Mouse (Mus musculus) kidney, embryonic 15.5 days (tissue): ENCODE measurements around the gene Exosc10. TPM values are rescaled to one million over a fixed set of nuclear protein-coding genes. Genes with fewer than 3 reads are reported as not detected.

ENCODE experiments used
- ATAC-seq: fragments of 200-750 bp; cut with Nextera tagmentation; replicated peaks from 2 replicates; pipeline ENCODE4 v1.8.0; 2017; ENCODE audit warnings: moderate TSS enrichment; ENCODE audit not compliant: low FRiP score
- H3K27ac ChIP-seq: fragments of 300-500 bp; sonication (generic); 2 replicates; pipeline ENCODE4 v1.5.1; 2015; ENCODE audit warnings: mild to moderate bottlenecking, inconsistent platforms
- H3K27me3 ChIP-seq: fragments of 300-500 bp; sonication (generic); 2 replicates; pipeline ENCODE4 v1.6.1; 2015; ENCODE audit warnings: inconsistent platforms
- H3K36me3 ChIP-seq: fragments of 300-500 bp; sonication (generic); 2 replicates; pipeline ENCODE4 v1.6.1; 2015; ENCODE audit warnings: inconsistent platforms
- H3K4me1 ChIP-seq: fragments of 300-500 bp; sonication (generic); 2 replicates; pipeline ENCODE4 v1.6.1; 2015; ENCODE audit warnings: inconsistent platforms
- H3K4me2 ChIP-seq: fragments of 300-500 bp; sonication (generic); 2 replicates; pipeline ENCODE4 v1.6.1; 2015; ENCODE audit warnings: moderate library complexity, mild to moderate bottlenecking, inconsistent platforms
- H3K4me3 ChIP-seq: fragments of 300-500 bp; sonication (generic); replicated peaks from 2 replicates; pipeline ENCODE4 v1.5.1; 2015; ENCODE audit warnings: mild to moderate bottlenecking, inconsistent platforms
- H3K9ac ChIP-seq: fragments of 300-500 bp; sonication (generic); 2 replicates; pipeline ENCODE4 v1.6.1; 2015; ENCODE audit warnings: mild to moderate bottlenecking, inconsistent platforms
- H3K9me3 ChIP-seq: fragments of 300-500 bp; sonication (generic); replicated peaks from 2 replicates; pipeline ENCODE4 v1.6.1; 2016; ENCODE audit warnings: inconsistent platforms
- WGBS: fragments of 180-500 bp; shearing (Covaris S2); methylation state at CpG from one replicate; pipeline ENCODE4 v1.1.7; 2015; ENCODE audit warnings: mixed read lengths; 5-methylcytosine and 5-hydroxymethylcytosine counted together
- polyA plus RNA-seq: library from polyadenylated mRNA; unstranded; fragments of >200 nt; fragmentation: Nextera tagmentation; extraction: Ambion mirVana; gene quantifications from 2 replicates; pipeline ENCODE4 v1.2.1, GENCODE M21; 2015

The Exosc10 gene
- polyA plus RNA-seq, 1 experiment from 2014 or later: 98.3 TPM

DNA sequence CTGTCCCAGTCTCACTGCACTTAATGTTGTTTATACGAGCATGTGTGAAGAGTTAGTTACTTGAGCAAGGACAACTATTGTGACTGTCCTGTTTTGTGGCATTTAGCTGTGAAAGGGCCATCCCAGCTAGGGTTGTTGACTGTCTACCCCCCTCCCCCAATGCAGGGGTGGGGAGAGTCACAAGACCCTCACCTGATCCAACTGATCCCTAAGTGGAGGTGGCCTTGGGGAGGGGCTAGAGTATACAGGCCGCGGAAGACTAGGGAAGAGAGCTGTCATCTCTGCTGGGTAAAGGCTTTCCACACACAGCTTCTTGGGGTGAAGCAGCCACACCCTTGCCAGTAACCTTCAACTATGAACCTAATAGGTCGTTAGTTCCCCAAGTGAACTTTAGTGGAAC, 42.1 kb downstream of the Exosc10 start:
- H3K27me3 ChIP-seq: no peaks in the 10 kb centered on the region
- no peak overlapping the region for H3K4me2 ChIP-seq
- WGBS: 87% methylated on average over 4 of the region's 4 CpGs

GRCm38 (mm10) chr4:148601871-148602270, 43.6 kb downstream of the Exosc10 start:
- Histone ChIP-seq H3K9ac (no peak overlapping the region), H3K27ac (no peak overlapping the region), H3K4me1 (no peaks in the 10 kb centered on the region), H3K27me3 (no peaks in the 10 kb centered on the region), H3K4me2 (no peak overlapping the region), H3K36me3 (peaks cover 27% of the 10 kb centered on the region), H3K4me3 (no peak overlapping the region), H3K9me3 (peaks cover 9% of the 10 kb centered on the region; the same call in 1 of the 2 replicates)
- ATAC-seq: no peak
- 88% methylated on average over 4 of the region's 4 CpGs for WGBS

More for the DNA sequence above, 42.1 kb downstream of the Exosc10 start:
- Histone ChIP-seq H3K4me3 (no peak overlapping the region), H3K27ac (no peak overlapping the region), H3K9me3 (peaks cover 9% of the 10 kb centered on the region; the same call in 1 of the 2 replicates), H3K9ac (no peak overlapping the region), H3K4me1 (no peaks in the 10 kb centered on the region), H3K36me3 (peaks cover 42% of the 10 kb centered on the region)
- ATAC-seq: no peak

- Histone ChIP-seq H3K9me3 (peaks cover 9% of the 10 kb centered on the region; the same call in 1 of the 2 replicates), H3K27me3 (no peaks in the 10 kb centered on the region), H3K9ac (no peak within 1 kb of the TSS), H3K27ac (no peak within 1 kb of the TSS), H3K4me2 (no peak within 1 kb of the TSS), H3K36me3 (peaks cover 24% of the 10 kb centered on the region), H3K4me3 (no peak within 1 kb of the TSS), H3K4me1 (no peaks in the 10 kb centered on the region)
- 84% methylated on average over 14 of the region's 14 CpGs for WGBS
- no peak for ATAC-seq
Observed at GRCm38 (mm10) chr4:148602357-148603120, 44.3 kb downstream of the Exosc10 start, which contains the start of gene Masp2. Gene Masp2, plus strand, starts transcription at chr4:148602554.

DNA sequence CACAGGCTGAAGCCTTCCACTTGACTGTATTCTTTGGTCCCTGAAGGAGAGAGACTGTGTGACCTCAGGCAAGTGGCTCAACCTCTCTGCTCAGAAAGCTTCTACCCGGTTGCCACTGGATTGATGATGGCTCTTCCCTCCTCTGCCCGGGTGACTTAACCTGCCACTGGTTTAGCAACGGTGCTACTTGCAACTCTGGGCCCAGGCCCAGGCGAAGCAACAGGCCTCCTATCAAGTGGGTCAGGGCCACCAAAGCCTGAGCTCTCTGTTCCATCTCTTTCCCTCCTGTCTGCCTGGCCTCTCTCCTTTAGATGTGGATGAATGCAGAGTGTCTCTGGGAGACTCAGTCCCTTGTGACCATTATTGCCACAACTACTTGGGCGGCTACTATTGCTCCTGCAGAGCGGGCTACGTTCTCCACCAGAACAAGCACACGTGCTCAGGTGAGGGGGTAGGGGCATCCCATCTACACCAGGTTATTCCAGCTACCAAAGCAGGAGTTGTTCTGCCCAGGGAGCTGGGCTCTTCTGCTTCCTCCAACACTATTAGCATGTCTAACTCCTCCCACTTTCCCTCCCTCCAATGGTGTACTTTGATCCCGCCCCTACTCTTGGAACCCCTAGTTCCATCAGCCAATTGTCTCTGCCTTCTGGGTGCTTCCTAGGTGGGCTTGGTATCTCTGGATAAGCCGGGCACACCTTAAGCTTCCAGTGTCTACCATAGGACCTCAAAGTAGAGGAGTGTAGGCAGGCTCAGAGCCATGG, 45.3 kb downstream of the Exosc10 start:
- 72% methylated on average over 10 of the region's 10 CpGs for WGBS
- Histone ChIP-seq H3K4me3 (no peak overlapping the region), H3K9me3 (peaks cover 9% of the 10 kb centered on the region; the same call in 1 of the 2 replicates), H3K27me3 (no peaks in the 10 kb centered on the region), H3K27ac (no peak overlapping the region), H3K4me2 (no peak overlapping the region), H3K36me3 (peaks cover 14% of the 10 kb centered on the region), H3K9ac (no peak overlapping the region), H3K4me1 (no peaks in the 10 kb centered on the region)
- ATAC-seq: no peak

- Histone ChIP-seq H3K4me3 (no peak overlapping the region), H3K9ac (no peak overlapping the region), H3K27me3 (no peaks in the 10 kb centered on the region), H3K4me1 (0 out of 2 replicates have a peak, but pooled peaks cover 4% of the 10 kb centered on the region), H3K27ac (no peak overlapping the region), H3K36me3 (peaks cover 8% of the 10 kb centered on the region), H3K9me3 (peaks cover 3% of the 10 kb centered on the region; the same call in 1 of the 2 replicates), H3K4me2 (no peak overlapping the region)
- ATAC-seq: no peak
- 78% methylated on average over 7 of the region's 7 CpGs for WGBS
Observed at GRCm38 (mm10) chr4:148604141-148604540, 45.9 kb downstream of the Exosc10 start.

- whole genome bisulfite sequencing: 94% methylated on average over 3 of the region's 3 CpGs
- Histone ChIP-seq H3K4me1 (0 out of 2 replicates have a peak, but pooled peaks cover 5% of the 10 kb centered on the region), H3K4me2 (no peak overlapping the region), H3K9me3 (no peaks in the 10 kb centered on the region), H3K36me3 (peaks cover 5% of the 10 kb centered on the region), H3K4me3 (no peak overlapping the region), H3K27me3 (no peaks in the 10 kb centered on the region), H3K27ac (no peak overlapping the region), H3K9ac (no peak overlapping the region)
- no peak for ATAC-seq
Observed at GRCm38 (mm10) chr4:148604541-148605165, 46.4 kb downstream of the Exosc10 start.

- 30% methylated on average over 5 of the region's 5 CpGs for whole genome bisulfite sequencing
- no peak overlapping the region for H3K4me2 ChIP-seq
- H3K27me3 ChIP-seq: no peaks in the 10 kb centered on the region
- 0 out of 2 replicates have a peak, but pooled peaks cover 5% of the 10 kb centered on the region for H3K4me1 ChIP-seq
- H3K36me3 ChIP-seq: peaks cover 28% of the 10 kb centered on the region
- no peak for ATAC-seq
- no peaks in the 10 kb centered on the region for H3K9me3 ChIP-seq
- H3K9ac ChIP-seq: no peak overlapping the region
- no peak overlapping the region for H3K4me3 ChIP-seq
- H3K27ac ChIP-seq: no peak overlapping the region
Observed at GRCm38 (mm10) chr4:148607758-148608157, 49.5 kb downstream of the Exosc10 start.

DNA sequence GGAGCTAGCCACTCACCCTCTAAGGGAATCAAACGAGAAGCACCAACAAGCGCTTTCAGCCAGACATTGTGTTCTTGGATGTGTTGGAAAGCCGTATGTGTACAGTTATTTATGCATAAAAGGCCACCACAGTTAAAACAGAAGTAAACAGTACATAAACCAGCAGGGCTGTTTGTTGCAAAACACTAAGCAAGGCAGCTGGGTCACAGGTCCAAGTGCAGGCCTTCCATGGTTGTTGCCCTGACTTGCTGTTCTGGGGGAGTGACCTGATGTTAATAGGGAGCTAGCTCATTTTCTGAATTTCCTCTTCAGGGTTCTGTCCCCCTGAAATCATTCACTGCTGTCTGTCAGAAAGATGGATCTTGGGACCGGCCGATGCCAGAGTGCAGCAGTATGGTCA, 51.6 kb downstream of the Exosc10 start:
- 74% methylated on average over 5 of the region's 5 CpGs for WGBS
- 0 out of 2 replicates have a peak, but pooled peaks cover 5% of the 10 kb centered on the region for H3K4me1 ChIP-seq
- H3K36me3 ChIP-seq: peaks cover 47% of the 10 kb centered on the region
- ATAC-seq: no peak
- H3K27me3 ChIP-seq: no peaks in the 10 kb centered on the region
- H3K9me3 ChIP-seq: no peaks in the 10 kb centered on the region
- H3K4me3 ChIP-seq: no peak overlapping the region
- peak overlapping the region; percentile 45; the same call in 1 of the 2 replicates for H3K27ac ChIP-seq
- no peak overlapping the region for H3K9ac ChIP-seq
- no peak overlapping the region for H3K4me2 ChIP-seq

DNA sequence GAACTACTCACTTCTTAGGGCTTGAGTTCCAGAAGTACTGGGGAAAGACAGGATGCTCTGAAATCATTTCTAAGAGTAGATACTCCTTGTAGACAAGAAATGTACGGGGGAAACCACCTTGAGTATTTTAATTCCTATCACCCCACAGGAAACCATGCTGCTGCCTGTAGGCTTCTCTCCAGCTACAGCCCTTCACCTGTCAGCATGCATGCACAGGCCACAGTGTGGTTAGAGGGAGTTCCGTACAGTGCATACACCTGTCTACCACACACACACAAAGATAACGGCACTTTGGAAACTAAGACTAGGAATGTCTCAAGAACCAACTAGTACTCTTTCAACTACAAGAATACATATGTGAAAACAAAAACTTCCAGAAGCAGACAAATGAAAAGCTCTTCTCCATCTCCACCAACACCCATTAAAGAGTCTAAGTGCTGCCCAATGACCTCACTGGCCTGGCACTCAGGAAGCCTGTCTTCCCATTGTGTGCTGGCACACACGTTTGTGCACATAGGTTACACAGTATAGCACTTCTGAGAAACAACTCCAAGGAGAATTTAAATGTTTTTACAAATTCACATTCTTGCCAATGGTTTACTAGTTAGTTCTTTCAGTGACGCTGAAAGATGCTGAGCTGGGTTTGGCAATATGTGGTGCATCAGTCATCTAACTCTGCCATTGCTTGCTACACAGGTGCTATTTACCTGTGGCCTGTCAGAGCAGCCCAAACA, 52.6 kb downstream of the Exosc10 start:
- Histone ChIP-seq H3K9ac (no peak overlapping the region), H3K27me3 (no peaks in the 10 kb centered on the region), H3K4me1 (0 out of 2 replicates have a peak, but pooled peaks cover 5% of the 10 kb centered on the region), H3K9me3 (no peaks in the 10 kb centered on the region), H3K4me3 (no peak overlapping the region), H3K27ac (peak overlapping the region; percentile 38; the same call in 1 of the 2 replicates), H3K36me3 (peaks cover 57% of the 10 kb centered on the region), H3K4me2 (no peak overlapping the region)
- ATAC-seq: no peak
- WGBS: 75% methylated on average over 5 of the region's 5 CpGs

DNA sequence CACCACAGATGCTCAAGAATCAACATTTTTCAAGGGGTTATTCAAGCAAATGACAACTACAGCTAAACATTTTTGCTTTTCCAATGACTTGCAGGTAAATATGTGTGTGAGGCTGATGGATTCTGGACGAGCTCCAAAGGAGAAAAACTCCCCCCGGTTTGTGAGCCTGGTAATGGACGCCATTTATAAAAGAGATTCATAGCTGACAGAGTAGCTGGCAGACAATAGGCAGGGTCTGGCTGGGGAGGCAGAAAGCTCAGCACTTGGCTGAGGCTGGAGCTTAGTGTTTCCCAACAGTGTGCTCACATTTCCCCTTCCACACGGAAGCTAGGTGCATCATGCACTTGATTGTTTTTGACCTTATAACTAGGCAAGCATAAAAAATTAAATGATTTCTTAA, 54.3 kb downstream of the Exosc10 start:
- Histone ChIP-seq H3K27me3 (no peaks in the 10 kb centered on the region), H3K4me2 (no peak overlapping the region), H3K9ac (no peak overlapping the region), H3K9me3 (no peaks in the 10 kb centered on the region), H3K4me3 (no peak overlapping the region), H3K4me1 (0 out of 2 replicates have a peak, but pooled peaks cover 5% of the 10 kb centered on the region), H3K36me3 (peaks cover 70% of the 10 kb centered on the region), H3K27ac (no peak overlapping the region)
- WGBS: 50% methylated on average over 4 of the region's 4 CpGs
- ATAC-seq: no peak

DNA sequence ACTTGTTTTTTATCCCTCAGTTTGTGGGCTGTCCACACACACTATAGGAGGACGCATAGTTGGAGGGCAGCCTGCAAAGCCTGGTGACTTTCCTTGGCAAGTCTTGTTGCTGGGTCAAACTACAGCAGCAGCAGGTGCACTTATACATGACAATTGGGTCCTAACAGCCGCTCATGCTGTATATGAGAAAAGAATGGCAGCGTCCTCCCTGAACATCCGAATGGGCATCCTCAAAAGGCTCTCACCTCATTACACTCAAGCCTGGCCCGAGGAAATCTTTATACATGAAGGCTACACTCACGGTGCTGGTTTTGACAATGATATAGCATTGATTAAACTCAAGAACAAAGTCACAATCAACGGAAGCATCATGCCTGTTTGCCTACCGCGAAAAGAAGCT, 55.5 kb downstream of the Exosc10 start:
- Histone ChIP-seq H3K9me3 (no peaks in the 10 kb centered on the region), H3K9ac (no peak overlapping the region), H3K4me3 (no peak overlapping the region), H3K27ac (no peak overlapping the region), H3K4me2 (no peak overlapping the region), H3K27me3 (no peaks in the 10 kb centered on the region), H3K4me1 (0 out of 2 replicates have a peak, but pooled peaks cover 9% of the 10 kb centered on the region), H3K36me3 (peaks cover 78% of the 10 kb centered on the region)
- 82% methylated on average over 9 of the region's 9 CpGs for WGBS
- no peak for ATAC-seq
